Mouse (Mus musculus): Measurements from ENCODE around the gene Neurl1a.

Neurl1a gene

DNA sequence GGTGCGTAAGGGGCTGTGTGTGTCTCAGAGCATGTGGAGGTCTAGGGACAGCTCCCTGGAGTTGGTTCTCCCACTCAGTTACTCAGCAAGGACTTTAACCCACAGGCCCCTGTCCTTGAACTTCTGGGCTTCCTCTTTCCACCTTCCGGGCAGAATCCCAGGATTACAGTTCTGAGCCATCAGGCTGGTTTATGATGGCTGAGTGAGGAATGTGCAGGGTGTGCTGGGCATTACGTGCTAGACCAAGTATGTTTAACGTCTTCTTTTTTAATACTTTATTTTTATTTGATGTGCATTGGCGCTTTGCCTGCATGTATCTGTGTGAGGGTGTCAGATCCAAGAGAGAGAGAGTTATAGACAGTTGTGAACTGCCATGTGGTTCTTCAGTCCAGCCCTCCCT, 38.1 kb downstream of the Neurl1a start:
- no peak for DNase-seq

DNA sequence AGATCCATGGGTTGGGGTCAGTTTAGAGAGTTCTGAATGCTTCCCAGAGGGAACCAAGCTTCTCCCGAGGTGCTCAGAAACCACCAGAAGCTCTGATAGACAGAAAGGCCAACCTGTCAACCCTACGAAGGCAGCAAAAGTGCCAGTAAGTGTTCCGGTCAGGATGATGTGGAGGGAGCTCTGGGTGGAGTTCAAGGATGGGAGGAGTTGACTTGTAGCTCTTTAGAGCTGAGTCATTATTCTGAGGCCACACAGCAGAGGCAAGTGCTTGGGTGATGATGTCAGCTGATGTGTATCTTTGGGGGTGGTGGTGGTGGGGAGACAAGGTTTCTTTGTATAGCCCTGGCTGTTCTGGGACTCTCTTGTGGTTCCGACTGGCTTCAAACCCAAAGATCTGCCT, 41.0 kb downstream of the Neurl1a start:
- no peak for DNase-seq

DNA sequence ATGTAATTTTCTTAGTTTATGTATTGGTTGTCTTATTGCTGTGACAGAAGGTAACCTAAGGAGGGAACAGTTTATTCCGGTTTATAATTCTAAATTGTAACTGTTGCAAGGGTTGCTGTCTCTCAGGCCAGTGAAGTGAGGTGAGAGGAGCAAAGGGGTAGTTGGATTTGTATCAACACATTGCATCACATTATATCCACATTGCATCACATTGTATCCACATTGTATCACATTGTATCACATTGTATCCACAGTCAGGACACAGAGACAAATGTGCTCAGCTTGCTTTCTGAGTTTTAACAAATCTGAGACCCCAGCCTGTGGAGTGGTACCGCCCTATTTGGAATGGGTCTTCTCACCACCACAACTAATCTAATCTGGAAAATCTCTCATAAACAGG, 41.6 kb downstream of the Neurl1a start:
- DNase-seq = no peak

DNA sequence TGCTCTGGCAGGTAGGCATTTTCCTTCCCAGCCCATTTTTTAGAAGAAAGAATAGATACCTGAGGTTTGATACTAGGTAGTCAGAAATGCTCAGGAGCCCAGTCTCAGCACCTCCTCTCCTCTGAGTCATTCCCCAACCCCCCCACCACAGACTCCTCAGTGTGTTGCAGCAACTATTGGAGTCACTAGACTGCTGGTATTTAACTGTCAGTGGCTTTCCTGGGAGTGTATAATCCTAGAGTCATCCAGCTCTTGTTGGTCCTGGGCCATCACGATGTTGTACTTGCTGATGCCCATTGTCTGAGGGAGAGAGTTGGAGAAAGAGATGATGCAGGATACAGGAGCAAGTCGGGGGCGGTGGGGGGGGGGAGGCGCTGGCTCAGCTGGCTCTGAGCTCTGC, 42.4 kb downstream of the Neurl1a start:
- no peak for DNase-seq

DNA sequence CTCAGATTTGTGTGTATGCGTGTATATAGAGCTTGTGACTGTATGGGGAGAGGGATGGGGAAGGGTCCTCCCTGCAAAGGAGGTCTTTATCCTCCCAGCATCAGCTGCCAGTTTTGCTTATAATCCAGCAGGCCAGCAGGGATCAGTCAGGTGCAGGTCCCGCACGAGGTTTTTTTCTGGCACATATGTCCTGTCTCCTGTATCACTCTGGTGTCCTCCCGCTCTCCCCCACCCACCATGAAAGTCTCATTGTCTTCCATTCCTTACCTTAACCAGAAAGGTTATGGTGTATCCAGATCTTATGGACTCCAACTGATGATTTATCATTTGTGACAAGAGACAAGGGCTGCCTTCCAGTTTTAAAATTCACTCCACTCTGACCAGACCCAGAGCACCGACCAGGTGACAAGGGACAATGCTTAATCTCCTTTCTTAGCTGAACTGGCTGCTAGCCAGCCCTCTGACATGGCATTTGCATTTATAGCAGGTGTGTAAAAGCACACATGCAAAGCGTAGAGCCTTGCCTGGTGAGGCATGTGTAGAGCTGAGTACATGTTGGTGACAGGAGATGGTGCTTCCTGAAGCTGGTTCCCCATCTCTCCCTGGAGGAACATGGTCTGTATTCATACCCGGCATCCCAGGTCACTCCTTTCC, 43.0 kb downstream of the Neurl1a start:
- no peak for DNase-seq

DNA sequence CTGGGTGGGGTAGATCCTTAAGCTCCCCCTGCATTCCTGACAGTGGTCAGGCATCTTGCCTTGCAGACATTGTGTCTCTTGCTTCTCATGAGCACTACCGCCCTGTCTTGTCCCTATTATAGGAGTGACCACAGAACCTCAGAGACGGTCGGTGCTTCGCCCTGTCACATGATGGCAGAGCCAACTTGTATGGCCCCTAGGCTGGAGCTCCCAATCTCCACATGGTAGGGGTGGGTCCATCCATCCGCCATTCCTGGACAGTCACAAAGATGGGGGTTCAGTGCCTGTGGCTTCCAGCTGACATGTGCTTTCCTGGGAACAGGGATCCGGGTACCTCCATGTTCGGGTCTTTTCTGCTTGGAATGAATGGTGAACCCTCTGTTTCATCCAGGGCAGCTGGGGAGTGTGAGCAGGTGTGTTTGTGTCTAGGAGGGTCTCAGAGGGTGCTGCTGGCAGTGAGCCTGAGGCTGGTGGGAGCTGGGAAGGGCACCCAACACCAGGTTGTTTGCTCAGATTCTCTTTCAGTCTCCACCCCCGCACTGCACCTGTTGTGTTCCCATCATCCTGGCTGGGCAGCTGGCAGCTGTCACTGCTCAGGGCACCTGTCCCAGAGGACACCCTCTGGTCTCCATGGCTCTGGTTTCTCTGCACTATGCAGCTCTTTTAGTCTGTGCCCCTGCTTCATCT, 43.7 kb downstream of the Neurl1a start:
- DNase-seq = no peak

DNA sequence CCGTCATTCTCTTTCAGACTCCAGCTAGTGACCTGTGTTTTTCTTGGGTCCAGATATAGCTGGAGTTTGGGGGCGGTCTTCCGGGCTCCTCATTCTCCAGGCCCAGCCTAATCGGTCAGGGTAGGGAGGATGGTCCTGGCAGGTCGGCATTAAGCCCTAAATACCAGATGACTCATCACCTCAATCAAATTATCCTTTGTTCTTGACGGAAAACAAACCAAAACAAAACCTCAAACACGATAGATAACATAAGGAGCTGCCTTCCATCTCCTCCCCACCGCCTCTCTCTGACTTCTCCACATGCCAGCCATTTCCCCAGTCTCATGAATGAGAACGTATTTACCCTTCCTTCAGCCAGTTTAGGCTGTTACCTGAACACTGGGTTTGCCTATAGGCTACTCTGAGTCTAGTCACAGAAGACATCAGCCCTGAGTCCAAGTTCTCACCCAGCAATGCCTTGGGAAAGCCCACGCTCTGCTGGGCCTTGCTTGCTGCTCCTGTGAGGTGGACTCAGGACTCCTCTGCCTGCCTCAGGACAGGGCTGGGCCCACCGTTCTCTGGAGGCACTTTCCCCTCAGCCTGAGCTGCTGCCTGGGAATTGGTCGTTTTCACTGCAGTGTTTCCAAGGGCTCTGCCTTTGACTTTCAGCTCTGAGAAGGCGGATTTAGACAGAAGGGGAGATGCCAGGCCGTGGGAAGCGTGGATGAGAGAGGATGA, 44.4 kb downstream of the Neurl1a start:
- no peak for DNase-seq

DNA sequence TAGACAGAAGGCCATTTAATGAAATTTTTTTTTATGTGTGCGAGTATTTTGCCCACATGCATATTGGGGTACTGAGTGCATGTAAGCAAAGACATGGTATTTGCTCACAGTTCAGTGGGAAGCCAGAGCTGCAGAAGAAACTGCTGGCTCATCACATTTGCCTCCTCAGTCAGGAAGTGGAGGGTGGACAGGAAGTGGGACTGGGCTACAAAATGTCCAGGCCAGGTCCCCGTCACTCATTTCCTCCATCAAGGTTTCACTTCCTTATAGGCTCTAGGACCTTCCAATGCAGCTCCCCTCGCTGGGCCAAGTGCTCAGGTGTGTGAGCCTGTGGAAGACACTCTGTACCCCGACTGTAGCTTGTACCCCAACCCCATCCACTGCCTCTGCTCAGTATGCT, 46.1 kb downstream of the Neurl1a start:
- DNase-seq = no peak

DNA sequence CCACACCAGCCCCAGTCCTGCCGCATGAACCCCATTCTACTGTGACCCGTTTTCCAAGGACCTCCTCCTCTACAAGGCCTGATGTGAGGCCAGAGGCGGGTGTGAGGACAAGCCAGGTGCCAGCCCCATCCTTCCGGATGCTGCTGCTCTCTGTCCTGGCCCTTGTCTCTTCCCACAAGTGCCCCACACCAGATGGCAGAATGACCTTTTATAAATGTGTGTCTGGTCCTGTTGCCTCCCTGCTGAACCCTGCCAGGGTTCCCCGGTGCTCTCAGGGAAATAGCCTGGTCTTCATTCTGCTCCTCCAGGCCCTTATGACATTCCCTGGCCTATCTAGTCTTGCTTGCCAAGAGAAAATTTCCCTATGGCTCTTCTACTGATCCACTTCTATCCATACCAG, 47.2 kb downstream of the Neurl1a start:
- DNase-seq = no peak

DNA sequence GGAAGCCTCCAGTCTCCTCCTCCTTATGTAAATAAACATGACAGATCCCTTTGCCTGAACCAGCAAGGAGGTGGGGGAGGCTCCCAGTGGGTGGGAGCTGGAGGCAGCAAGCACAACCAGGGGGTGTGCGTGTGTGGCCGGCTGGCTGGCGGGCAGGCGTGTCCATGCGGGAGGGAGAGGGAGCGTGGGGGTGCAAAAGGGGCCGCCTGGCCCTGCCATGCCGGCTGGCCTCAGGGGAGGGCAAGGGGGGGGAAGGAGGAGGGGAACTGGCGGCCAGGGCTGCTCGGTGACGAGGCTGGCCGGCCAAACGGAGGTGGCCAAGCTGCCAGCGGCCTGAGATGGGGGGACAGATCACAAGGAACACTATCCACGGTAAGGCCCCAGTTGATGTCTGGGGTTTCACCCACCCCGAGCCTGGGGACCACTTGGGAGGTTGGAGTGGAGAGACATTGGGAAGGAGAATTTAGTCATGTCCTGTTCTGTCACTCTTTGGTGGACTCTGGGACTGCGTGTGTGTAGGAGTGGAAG, 50.2 kb downstream of the Neurl1a start:
- DNase-seq = no peak

DNA sequence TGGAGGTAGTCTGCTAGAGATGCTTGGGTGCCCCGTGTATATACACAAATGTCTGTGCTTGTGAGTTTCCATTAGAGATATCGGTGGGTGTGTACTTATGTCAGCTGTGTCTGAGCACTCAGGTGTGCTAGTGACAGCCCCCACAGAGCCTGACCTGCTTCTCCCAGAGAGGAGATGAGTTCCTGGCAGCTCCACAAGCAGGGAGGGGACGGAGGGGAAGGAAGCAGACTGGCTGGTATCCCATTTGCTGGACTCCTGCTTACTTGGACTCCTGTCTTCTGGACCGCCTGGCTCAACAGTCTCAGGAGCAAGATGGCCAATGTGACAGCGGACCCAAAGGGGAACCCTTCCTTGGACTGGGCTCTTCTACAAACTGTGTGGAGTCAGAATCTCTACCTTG, 50.8 kb downstream of the Neurl1a start:
- no peak for DNase-seq

DNA sequence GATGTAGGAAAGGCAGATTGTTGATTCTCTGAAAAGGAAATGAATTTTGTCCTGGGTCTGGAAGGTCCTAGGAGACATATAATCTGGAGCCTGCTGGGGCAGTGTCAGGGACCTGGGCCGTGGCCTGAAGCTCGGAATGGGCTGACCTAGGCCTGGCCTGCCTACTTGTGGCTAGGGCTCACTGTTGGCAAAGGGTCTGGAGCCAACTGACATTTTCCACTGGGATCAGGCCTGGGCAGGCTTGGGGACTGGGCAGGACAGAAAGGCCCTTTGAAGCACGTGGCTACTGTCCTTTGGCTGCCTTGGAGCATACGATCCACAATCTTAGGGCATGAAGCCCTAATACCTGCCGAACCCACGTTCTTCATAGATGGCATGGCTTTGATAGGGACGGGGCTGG, 51.5 kb downstream of the Neurl1a start:
- DNase-seq = no peak

DNA sequence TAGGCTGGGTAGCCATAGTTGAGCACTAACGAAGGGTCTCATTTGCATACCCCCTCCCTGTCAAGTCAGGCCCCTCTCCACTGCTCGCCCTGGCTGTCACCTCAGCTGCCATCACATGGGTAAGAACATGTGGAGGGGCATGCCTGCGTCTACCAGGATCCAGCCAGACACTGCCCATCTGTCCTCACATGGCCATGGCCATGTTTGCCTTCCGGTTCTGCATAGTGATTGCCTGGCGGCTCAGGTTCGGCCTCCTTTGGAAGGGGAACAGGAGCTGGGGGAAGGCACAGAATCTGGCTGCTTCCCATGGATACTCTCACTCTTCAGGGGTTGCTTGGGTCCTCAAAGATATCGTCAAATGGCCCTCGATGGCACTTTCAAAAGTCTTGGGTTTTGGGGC, 52.1 kb downstream of the Neurl1a start:
- no peak for DNase-seq

DNA sequence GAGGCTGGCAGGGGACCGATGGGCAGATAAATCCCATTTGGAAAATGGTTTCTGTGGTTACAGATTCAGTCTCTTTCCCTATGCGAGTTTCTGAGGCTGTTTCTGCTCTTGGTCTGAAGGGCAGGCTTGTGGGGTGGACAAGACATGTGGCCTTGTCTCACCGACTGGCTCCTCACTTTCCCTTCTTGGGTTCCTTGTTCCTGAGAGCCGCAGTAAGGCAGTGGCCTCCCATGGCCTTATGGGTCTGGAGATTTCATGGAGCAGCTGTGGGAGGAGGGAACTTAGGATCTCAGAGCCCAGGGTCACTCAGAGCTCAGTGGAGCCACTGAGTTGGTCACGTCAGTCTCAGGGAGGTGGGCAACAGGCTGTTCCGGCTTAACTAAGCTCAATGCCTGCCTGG, 52.8 kb downstream of the Neurl1a start:
- DNase-seq = no peak

DNA sequence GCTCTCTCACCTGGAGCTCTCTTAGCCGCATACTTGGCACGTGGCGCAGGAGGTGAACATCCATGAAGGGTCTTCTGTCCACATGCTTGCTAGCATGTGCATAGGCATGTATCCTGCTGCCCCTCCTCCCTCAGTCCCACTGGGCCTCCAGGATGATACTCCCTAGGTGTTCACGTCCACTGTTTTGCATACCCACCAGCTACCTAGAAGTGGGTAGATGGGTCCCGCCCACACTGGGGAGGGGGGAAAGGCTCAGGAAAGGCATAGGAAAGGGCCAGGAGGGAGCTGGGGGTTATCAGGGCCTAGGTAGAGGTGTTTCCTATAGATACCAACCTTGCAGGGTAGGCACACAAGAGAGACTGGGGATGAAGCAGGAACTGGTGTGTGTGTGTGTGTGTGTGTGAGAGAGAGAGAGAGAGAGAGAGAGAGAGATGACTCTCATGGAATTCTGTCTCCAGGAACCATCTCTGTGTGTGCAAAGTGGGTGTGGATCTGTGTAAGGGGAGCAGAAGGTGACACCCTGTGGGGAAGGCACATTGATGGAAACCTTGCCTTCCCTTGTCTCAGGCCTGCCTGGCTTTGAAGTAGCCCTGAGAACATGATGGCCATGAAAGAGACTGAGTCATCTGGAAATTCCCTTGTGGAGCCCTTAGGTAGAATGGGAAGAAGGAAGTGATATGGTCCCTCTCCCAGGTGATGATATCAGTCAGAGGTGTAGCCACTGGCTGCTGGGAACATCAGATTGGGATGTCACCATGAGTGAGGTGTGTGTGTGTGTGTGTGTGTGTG, 53.7 kb downstream of the Neurl1a start:
- DNase-seq = no peak

DNA sequence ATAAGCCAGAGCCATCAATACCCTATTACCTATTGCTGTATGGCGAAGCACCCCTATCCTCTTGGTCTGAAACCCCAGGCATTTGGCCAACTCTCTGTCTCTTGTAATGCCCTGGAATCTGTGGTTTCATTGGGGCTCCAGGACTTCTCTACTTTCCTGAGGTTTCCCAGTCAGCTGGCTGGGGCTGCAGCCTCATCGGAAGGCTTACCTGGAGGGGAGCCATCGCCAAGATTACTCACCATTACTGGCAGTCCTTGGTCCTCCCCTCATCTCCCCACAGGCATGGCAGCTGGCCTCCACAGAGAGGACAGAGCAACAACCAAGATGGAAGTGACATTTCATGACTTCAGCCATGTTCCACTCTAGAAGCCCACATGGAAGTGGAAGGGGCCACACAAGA, 54.5 kb downstream of the Neurl1a start:
- no peak for DNase-seq

DNA sequence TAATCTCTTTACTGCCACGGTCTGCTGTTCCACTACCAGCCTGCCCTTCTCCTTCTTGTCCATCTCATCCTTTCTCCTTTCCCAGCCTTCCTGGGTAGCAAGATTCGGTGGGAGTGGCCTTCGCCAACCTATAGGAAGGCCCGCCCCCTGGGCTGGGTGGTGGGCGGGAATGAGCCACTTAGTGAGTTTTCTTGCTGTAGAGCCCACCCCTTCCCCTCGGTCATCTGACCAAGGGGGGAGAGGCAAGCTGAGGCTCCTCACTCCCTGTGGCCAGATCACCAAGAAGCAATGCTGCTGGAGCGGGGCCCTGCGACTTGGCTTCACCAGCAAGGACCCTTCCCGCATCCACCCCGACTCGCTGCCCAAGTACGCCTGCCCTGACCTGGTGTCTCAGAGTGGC, 61.5 kb downstream of the Neurl1a start:
- no peak for DNase-seq

DNA sequence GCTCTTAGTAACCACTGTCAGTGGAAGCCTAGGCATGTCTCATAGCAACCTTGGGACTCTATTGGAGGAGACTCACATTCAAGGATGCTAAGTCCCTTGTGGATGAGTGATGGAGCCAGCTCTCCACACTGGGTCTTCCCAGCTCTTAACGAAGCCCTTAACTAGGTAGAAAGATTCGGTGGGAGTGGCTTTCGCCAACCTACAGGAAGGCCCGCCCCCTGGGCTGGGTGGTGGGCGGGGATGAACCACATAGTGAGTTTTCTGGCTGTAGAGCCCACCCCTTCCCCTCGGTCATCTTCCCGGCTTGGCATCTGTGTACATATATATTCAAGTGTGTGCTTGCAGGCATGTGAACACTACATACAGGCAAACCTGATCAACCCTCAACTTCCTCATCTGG, 62.3 kb downstream of the Neurl1a start:
- DNase-seq = no peak

DNA sequence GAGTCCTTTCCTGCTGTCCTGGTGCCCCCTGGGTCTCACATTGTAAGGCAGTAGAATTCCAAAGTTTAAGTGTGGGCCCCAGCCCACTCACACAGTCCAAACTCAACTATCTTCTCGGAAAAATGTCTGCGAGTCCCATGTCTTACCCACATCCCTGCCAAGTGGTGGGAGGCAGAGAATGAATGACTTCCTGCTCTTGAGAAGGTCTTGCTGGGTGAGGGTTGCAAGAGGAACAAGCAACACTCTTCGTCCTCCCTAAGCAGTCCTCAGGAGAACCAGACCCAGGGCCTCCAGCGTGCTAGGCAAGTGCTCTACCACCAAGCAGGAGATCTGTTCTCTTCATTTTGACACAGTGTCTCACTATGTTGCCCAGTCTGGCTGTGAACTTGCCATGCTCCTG, 63.6 kb downstream of the Neurl1a start:
- no peak for DNase-seq

DNA sequence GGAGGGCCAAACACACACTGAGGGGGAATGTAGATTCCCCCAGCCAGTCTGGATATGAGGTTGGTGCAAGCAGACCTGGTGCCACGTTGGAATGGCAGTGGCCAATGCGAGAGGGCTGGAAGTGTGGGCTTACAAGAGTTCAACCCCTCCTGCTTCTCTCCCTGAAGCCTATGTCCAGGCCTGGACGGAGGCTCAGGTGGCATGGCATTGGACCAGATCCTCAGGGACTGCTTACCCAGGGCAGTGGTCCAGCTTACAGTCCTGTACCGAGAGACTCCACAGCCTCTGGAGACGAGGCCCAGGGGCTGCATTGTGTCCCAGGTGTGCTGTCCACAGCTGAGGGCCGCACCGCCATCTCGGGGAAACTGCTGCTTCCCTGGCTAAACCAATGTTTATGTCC, 66.9 kb downstream of the Neurl1a start:
- DNase-seq = no peak

DNA sequence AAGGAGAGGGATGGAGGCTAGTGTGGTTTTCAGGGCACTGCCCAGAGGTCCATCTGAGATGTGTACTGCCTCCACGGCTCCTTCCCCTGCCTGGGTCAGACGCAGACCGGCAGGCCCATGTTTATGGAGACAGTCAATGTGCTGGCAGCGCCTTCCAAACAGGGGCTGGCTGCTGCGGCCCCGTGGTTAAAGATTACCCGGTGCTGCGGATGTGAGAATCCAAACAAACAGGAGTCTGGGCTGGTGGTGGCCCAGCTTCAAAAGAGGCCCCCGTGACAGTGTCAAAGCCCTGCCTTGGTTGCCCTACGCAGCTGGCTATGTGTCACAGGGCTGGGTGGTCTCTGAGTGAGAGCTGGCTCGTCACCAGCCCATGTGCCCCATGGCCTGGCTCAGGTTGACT, 69.2 kb downstream of the Neurl1a start:
- DNase-seq = no peak

DNA sequence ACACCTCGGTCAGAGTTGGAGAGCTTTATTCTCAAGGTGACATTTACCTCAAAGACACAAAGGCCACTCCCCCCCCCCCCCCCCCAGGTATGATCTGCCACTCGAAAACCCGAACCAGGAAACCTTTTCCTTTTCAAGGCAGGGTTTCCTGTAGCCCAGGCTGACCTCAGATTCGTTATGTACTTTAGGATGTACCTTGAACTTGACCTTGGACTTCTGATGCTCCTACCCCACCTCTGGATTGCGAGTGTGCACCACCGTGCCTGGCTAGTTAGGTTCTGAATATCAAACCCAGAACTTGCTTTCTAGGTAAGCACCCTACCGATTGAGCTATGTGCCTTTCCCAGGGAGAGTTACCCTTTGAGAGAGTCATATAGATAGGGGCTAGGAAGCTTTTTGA, 69.7 kb downstream of the Neurl1a start:
- DNase-seq = no peak

DNA sequence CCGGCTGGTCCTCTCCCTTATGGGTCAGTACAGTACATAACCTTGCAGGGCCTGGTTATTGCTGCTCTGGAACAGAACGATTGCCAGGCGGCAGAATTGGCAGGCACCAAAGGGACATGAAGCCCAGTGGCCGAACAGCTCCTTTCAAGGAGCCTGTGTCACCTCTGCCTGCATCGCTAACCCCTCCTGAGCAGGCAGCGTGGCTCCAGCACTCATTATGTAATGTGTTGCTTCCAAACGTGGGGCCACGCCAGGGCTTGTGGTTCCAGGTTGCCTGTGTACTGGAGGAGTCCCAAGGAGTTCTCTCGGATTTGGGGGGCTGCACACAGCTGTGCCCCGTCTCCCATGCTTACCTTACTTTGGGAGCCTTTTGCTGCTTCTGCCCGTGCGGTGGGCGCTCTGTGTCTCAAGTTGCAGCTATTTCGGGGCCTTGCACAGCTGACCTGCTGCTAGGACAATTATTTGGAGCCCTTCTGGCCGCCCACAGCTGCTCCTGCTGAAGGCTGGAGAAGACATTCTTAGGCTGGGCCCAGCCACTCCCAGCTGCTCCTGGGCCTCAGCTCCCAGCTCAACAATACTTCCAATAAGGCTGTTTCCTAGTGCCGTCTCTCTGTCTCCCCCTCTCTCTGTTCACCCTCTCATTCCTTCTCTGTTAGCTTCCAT, 70.4 kb downstream of the Neurl1a start:
- no peak for DNase-seq
